Mouse (Mus musculus) G1E (cell line): Measurements from ENCODE around the gene Asic2.

Experiments used
- CTCF ChIP-seq: IDR thresholded peaks from 2 replicates; pipeline ENCODE4 v1.5.1; 2012; ENCODE audit warnings: low read depth, low read length, inconsistent platforms, mixed read lengths
- GATA1 ChIP-seq: IDR thresholded peaks from 2 replicates; pipeline ENCODE4 v1.6.1; 2012; ENCODE audit warnings: borderline replicate concordance, low read length, inconsistent platforms, mixed read lengths
- GATA2 ChIP-seq: IDR thresholded peaks from 2 replicates; pipeline ENCODE4 v1.6.1; 2012; ENCODE audit warnings: low read depth, low read length, inconsistent platforms, borderline replicate concordance
- POLR2AphosphoS5 ChIP-seq: IDR thresholded peaks from 2 replicates; pipeline ENCODE4 v1.6.1; 2012; ENCODE audit warnings: low read depth, low read length, inconsistent platforms; ENCODE audit not compliant: insufficient replicate concordance

DNA sequence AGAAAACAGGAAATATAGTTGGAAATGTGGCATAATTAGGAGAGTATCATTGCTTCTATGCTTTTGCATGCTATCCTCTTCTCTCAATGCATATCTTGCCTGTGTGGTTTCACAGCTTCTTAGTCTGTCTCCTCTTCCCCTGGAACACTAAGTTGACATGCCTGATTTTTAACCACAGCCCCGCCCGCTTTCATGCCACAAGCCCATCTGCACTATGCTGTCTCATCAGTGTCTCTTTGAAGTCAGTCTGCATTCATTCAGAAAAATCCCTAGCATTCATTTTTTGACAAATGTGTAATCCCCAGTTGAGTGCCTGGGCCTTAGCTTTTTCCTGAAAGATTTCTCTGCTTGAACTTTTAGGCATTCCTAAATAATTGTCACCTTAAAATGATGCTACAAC, 45.2 kb downstream of the Asic2 start:
- TF ChIP-seq CTCF (no peak), GATA1 (no peak), POLR2AphosphoS5 (no peak), GATA2 (no peak)
